Mouse (Mus musculus) liver, embryonic 14.5 days (tissue): Measurements from ENCODE around the gene Mre11a.

Experiments
- CTCF ChIP-seq: IDR thresholded peaks from 2 replicates; pipeline ENCODE4 v1.5.1; 2016; ENCODE audit warnings: antibody characterized with exemption, low read depth, control low read depth
- EP300 ChIP-seq: IDR thresholded peaks from 2 replicates; pipeline ENCODE4 v1.6.1; 2016; ENCODE audit warnings: antibody characterized with exemption, low read depth

GRCm38 (mm10) chr9:14848267-14848935, 63.9 kb downstream of the Mre11a start:
- TF ChIP-seq CTCF (no peak), EP300 (no peak)
